Mouse (Mus musculus) embryonic facial prominence, embryonic 11.5 days (tissue): ENCODE results near the gene Commd6. TPM values are rescaled to one million over a fixed set of nuclear protein-coding genes. Genes with fewer than 3 reads are reported as not detected.
"Not testable (repeated sequence)": the region's sequence is repeated elsewhere in the genome, so short reads cannot be mapped to it uniquely, and the experiment has no call there.

Experiments
- ATAC-seq: fragments of 200-750 bp; cut with Nextera tagmentation; replicated peaks from 2 replicates; pipeline ENCODE4 v1.8.0; 2017; ENCODE audit warnings: low read depth; ENCODE audit not compliant: insufficient number of reproducible peaks, low FRiP score, low TSS enrichment
- DNase-seq: peaks from one replicate; pipeline ENCODE4 v3.0.0-alpha.2; 2015; ENCODE audit warnings: low spot score
- H3K27ac ChIP-seq: fragments of 300-500 bp; sonication (generic); replicated peaks from 2 replicates; pipeline ENCODE4 v1.5.1; 2014; ENCODE audit warnings: mild to moderate bottlenecking, low read depth, low read length, control low read depth
- H3K27me3 ChIP-seq: fragments of 300-500 bp; sonication (generic); 2 replicates; pipeline ENCODE4 v1.6.1; 2014; ENCODE audit warnings: mild to moderate bottlenecking, low read length, moderate library complexity, mixed read lengths; ENCODE audit not compliant: control insufficient read depth, insufficient read depth
- H3K36me3 ChIP-seq: fragments of 300-500 bp; sonication (generic); replicated peaks from 2 replicates; pipeline ENCODE4 v1.6.1; 2014; ENCODE audit warnings: low read depth, mild to moderate bottlenecking, low read length, moderate library complexity, mixed read lengths; ENCODE audit not compliant: control insufficient read depth, insufficient read depth
- H3K4me1 ChIP-seq: fragments of 300-500 bp; sonication (generic); 2 replicates; pipeline ENCODE4 v1.6.1; 2014; ENCODE audit warnings: low read length, mixed read lengths; ENCODE audit not compliant: control insufficient read depth, insufficient read depth
- H3K4me2 ChIP-seq: fragments of 300-500 bp; sonication (generic); 2 replicates; pipeline ENCODE4 v1.6.1; 2014; ENCODE audit warnings: low read depth, mild to moderate bottlenecking, control low read depth, low read length, moderate library complexity
- H3K4me3 ChIP-seq: fragments of 300-500 bp; sonication (generic); 2 replicates; pipeline ENCODE4 v1.5.1; 2014; ENCODE audit warnings: low read depth, low read length, control low read depth
- H3K9ac ChIP-seq: fragments of 300-500 bp; sonication (generic); replicated peaks from 2 replicates; pipeline ENCODE4 v1.6.1; 2014; ENCODE audit warnings: mild to moderate bottlenecking, control low read depth, low read length
- H3K9me3 ChIP-seq: fragments of 300-500 bp; sonication (generic); replicated peaks from 2 replicates; pipeline ENCODE4 v1.6.1; 2016; ENCODE audit warnings: mild to moderate bottlenecking, low read length, inconsistent platforms, mixed read lengths; ENCODE audit not compliant: control insufficient read depth
- WGBS: fragments of 180-500 bp; shearing (Covaris S2); extraction: QIAGEN DNeasy Blood & Tissue Kit; methylation state at CpG from one replicate; pipeline ENCODE4 v1.1.7; 2014; 5-methylcytosine and 5-hydroxymethylcytosine counted together
- polyA plus RNA-seq: library from polyadenylated mRNA; unstranded; fragments of >200 nt; fragmentation: Nextera tagmentation; extraction: Ambion mirVana; gene quantifications from 2 replicates; pipeline ENCODE4 v1.2.1, GENCODE M21; 2014

Gene Commd6
- polyA plus RNA-seq, 1 experiment from 2014 or later: 97.7 TPM

DNA sequence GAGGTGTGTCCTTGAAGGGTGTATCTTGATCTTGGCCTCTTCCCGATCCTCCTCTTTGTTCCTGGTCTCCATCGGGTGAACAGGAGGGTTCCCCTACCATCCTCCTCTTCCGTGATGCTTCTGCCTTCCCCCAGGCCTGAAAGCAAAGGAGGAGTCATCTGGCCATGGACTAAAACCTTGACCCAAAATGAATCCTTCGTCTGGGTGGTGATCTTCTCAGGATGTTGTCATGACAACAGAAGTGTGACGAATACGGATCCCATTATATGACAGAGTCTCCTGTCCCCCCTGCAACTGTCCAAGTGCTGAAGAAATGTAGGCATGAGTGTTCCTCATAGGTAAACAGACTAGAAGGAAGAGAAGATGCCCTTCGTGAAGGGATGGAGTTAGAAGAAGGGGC is 47.1 kb downstream of the Commd6 start:
- Histone ChIP-seq H3K4me1 (no peaks in the 10 kb centered on the region), H3K36me3 (no peaks in the 10 kb centered on the region), H3K4me3 (no peak overlapping the region), H3K27ac (no peak overlapping the region), H3K4me2 (no peak overlapping the region), H3K27me3 (no peaks in the 10 kb centered on the region), H3K9me3 (no peaks in the 10 kb centered on the region), H3K9ac (no peak overlapping the region)
- no peak for DNase-seq
- WGBS: 85% methylated on average over 7 of the region's 7 CpGs
- ATAC-seq: no peak

DNA sequence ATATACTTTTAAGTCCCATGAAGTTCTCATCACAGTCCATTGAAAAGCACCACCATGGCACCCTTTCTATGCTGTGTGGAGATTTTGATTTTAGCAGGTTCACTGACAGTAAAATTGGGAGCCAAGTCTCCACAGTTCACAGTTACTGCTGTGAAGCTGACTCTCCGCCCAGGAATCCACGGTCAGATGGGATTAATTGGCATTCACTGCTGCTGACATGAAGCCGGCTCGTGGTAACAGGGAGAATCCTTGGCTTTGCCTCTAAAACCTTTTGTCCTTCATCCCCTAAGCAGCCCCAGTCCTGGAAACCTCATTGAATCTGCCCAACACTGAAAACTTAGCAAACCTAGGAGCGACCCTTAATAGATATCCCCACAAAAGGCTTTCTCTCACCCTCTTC is 49.4 kb downstream of the Commd6 start:
- 69% methylated on average over 5 of the region's 5 CpGs for WGBS
- H3K9ac ChIP-seq: no peak overlapping the region
- H3K36me3 ChIP-seq: no peaks in the 10 kb centered on the region
- no peaks in the 10 kb centered on the region for H3K27me3 ChIP-seq
- no peaks in the 10 kb centered on the region for H3K9me3 ChIP-seq
- DNase-seq (no peak), ATAC-seq (no peak)
- H3K4me1 ChIP-seq: no peaks in the 10 kb centered on the region
- H3K4me3 ChIP-seq: no peak overlapping the region
- no peak overlapping the region for H3K4me2 ChIP-seq
- H3K27ac ChIP-seq: no peak overlapping the region

DNA sequence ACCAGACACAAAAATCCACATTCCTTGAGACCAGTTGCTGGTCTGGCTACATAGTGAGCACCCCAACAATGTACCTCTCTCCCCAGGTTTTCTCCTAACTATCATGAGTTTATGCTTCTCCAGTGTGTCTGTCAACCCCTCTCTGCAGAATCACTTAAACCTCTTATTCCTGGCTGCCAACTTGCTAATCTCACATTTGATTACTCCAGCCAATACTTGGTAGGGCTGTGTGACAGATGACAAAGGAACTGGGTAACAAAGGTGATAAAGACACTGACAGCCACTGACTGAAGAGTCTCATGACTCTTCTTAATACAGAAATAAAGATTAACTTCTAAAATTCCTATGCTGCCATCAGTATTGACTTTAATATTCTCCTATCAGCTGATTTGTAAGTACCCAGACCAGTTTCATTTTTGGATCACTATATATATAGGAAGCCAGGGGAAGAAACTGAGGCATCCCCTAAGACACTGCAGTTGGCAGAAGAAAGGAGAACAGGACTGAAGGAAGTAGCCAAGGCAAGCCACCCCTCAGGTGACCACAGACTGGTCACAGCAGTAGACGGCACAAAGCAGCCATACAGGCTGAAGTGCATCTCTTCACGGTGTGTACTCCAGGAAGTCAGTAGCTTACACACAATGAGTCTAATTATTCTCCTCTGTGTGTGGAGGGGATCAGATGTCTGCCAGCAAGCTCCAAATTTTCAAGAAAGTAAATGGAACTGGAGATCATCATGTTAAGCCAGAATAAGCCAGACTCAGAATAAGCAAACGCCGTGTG is 52.1 kb downstream of the Commd6 start:
- not testable (repeated sequence) for H3K4me2 ChIP-seq, H3K36me3 ChIP-seq, H3K4me1 ChIP-seq, H3K27me3 ChIP-seq, H3K4me3 ChIP-seq, H3K9ac ChIP-seq, DNase-seq, H3K9me3 ChIP-seq, H3K27ac ChIP-seq
- peak; percentile 73; the same call in 1 of the 2 replicates for ATAC-seq
- 71% methylated on average over 2 of the region's 4 CpGs for WGBS

GRCm38 (mm10) chr14:101587366-101588040 is 53.0 kb downstream of the Commd6 start:
- ATAC-seq: 0 out of 2 replicates have a peak, but pooled peaks have one; percentile 23
- not testable (repeated sequence) for H3K4me2 ChIP-seq, H3K27me3 ChIP-seq, H3K4me3 ChIP-seq, H3K27ac ChIP-seq, H3K9me3 ChIP-seq, H3K4me1 ChIP-seq, DNase-seq, H3K36me3 ChIP-seq, H3K9ac ChIP-seq
- WGBS: 59% methylated on average over 4 of the region's 6 CpGs

DNA sequence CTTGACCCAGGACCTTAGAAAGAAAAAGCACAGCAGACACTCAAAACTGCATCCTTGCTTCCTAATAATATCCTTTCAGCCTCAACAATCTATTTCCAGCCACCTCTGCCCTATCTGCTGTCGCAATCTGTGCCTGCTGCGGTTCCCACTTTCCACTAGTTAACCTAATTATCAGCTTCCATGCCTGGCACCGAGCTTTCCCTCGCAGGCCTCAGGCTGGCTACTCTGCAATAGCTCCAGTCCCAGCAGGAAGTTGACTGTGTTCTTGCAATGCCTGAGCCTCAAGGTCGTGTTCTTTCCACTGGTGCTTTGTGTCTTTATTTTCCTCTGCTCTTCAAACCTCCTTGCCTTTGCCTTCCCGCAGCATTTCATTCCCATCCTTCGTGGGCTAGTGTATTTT is 54.4 kb downstream of the Commd6 start:
- H3K27ac ChIP-seq: no peak overlapping the region
- H3K27me3 ChIP-seq: no peaks in the 10 kb centered on the region
- H3K9ac ChIP-seq: no peak overlapping the region
- ATAC-seq: no peak
- H3K4me1 ChIP-seq: no peaks in the 10 kb centered on the region
- no peaks in the 10 kb centered on the region for H3K9me3 ChIP-seq
- H3K4me3 ChIP-seq: no peak overlapping the region
- no peaks in the 10 kb centered on the region for H3K36me3 ChIP-seq
- WGBS: 66% methylated on average over 7 of the region's 7 CpGs
- no peak for DNase-seq
- no peak overlapping the region for H3K4me2 ChIP-seq

Other genes with a start within 250 kb of the Commd6 start
- gene Tbc1d4, start 31.5 kb downstream of the Commd6 start, polyA plus RNA-seq: 5.8 and 7.3 TPM in 2 replicates
- gene Uchl3, start 13.3 kb upstream of the Commd6 start, polyA plus RNA-seq: 183 and 184 TPM in 2 replicates
- gene Gm9922, start 89.1 kb upstream of the Commd6 start, polyA plus RNA-seq: 0.96 TPM in 1 of 2 replicates, not detected in the other
- 6.7 and 7.3 TPM in 2 replicates for gene Lmo7, start 89.3 kb upstream of the Commd6 start, polyA plus RNA-seq